Mouse (Mus musculus) forebrain, embryonic 13.5 days (tissue): ENCODE measurements around the gene Atp1a1. TPM values are rescaled to one million over a fixed set of nuclear protein-coding genes. Genes with fewer than 3 reads are reported as not detected.

Experiments used
- ATAC-seq: fragments of 200-750 bp; cut with Nextera tagmentation; 2 replicates; pipeline ENCODE4 v1.8.0; 2017
- H3K27ac ChIP-seq: fragments of 300-500 bp; sonication (generic); 2 replicates; pipeline ENCODE4 v1.5.1; 2015; ENCODE audit warnings: inconsistent platforms, mild to moderate bottlenecking, moderate library complexity
- H3K27me3 ChIP-seq: fragments of 300-500 bp; sonication (generic); 2 replicates; pipeline ENCODE4 v1.6.1; 2015; ENCODE audit warnings: mild to moderate bottlenecking, inconsistent platforms
- H3K36me3 ChIP-seq: fragments of 300-500 bp; sonication (generic); 2 replicates; pipeline ENCODE4 v1.6.1; 2015; ENCODE audit warnings: mild to moderate bottlenecking, inconsistent platforms; ENCODE audit not compliant: poor library complexity, severe bottlenecking
- H3K4me1 ChIP-seq: fragments of 300-500 bp; sonication (generic); 2 replicates; pipeline ENCODE4 v1.6.1; 2015; ENCODE audit warnings: inconsistent platforms
- H3K4me2 ChIP-seq: fragments of 300-500 bp; sonication (generic); 2 replicates; pipeline ENCODE4 v1.6.1; 2015; ENCODE audit warnings: inconsistent platforms, mild to moderate bottlenecking, moderate library complexity
- H3K4me3 ChIP-seq: fragments of 300-500 bp; sonication (generic); 2 replicates; pipeline ENCODE4 v1.5.1; 2015; ENCODE audit warnings: mild to moderate bottlenecking, inconsistent platforms
- H3K9ac ChIP-seq: fragments of 300-500 bp; sonication (generic); 2 replicates; pipeline ENCODE4 v1.6.1; 2015; ENCODE audit warnings: mild to moderate bottlenecking, inconsistent platforms
- H3K9me3 ChIP-seq: fragments of 300-500 bp; sonication (generic); replicated peaks from 2 replicates; pipeline ENCODE4 v1.6.1; 2016; ENCODE audit warnings: inconsistent platforms
- WGBS: fragments of 180-500 bp; shearing (Covaris S2); methylation state at CpG from one replicate; pipeline ENCODE4 v1.1.7; 2015; 5-methylcytosine and 5-hydroxymethylcytosine counted together
- polyA plus RNA-seq: library from polyadenylated mRNA; unstranded; fragments of >200 nt; fragmentation: Nextera tagmentation; extraction: Ambion mirVana; gene quantifications from 2 replicates; pipeline ENCODE4 v1.2.1, GENCODE M21; 2015

Atp1a1 gene
- polyA plus RNA-seq, 1 experiment from 2014 or later = 32.5 TPM

DNA sequence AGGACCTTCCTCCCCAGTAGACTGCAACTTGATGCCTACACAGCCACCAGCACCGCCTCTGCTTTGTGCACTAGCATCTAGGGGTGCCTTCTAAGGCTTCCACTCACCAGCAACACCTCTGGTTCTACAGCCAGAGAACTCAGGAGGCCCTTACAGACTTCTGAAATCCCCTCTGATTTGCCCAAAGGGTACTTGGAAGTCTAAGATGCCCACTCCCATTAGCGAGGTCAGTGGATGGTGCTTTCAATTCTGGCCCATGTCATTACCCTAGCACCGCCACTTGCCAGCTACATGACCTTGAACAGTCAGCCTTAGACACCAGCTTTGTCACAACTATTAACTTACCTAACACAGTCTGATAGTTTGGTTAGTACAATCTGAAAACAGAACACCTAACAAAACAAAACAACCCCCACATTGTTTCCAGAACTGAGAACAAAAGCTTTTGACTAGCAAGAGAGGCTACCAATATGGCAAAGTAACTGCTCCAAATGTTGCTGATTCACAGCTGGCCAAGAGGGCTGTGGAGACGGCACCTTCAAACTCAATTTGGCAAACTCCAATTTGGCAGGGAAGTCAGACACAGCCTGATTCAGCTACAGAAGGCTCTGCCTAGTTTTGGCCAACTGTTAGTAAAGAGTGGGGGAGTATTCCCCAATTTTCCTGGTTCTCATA is 6.1 kb downstream of the Atp1a1 start:
- ATAC-seq = no peak

DNA sequence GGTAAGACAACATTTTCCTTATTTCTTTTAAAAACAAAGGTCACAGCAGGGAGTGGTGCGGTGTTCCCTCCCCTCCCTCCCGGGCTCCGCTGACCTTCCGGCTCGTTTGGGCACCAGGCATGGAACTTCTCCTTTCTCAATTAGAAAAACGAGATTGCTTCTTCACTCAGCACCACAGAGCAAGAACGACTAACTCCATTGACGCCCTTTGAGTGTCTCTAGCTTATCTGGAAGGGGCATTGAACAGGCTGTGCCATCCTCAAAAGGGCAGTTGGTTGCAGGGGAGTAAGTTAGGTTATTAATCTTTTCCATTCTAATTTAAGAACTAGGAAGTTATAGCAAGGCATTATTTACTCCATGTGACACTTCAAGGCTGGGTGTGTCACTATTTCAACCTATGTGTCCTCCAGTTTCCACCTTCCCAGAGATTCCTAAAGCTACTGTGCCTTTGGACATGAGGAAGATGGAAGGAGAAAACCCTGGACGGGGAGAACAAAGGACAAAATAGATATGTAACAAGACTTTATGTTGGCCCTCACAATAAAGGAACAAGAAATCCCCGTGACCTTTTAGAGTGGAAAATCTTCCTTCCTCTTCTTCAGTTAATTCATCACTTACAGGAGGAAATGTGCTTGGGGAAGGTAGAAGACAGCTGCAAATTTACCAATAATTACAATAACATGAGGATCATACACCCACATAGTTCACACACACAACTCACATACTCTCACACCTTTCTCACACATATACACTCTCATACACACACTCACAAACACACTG is 7.0 kb downstream of the Atp1a1 start:
- H3K27me3 ChIP-seq = no peaks in the 10 kb centered on the region
- H3K27ac ChIP-seq = no peak overlapping the region
- WGBS = 33% methylated on average over 10 of the region's 10 CpGs
- no peak for ATAC-seq
- no peak overlapping the region for H3K4me2 ChIP-seq
- no peaks in the 10 kb centered on the region for H3K9me3 ChIP-seq
- no peak overlapping the region for H3K9ac ChIP-seq
- peaks cover 82% of the 10 kb centered on the region for H3K4me1 ChIP-seq
- H3K4me3 ChIP-seq = no peak overlapping the region
- peaks cover 21% of the 10 kb centered on the region for H3K36me3 ChIP-seq

More for the DNA sequence above, 6.1 kb downstream of the Atp1a1 start:
- no peaks in the 10 kb centered on the region for H3K27me3 ChIP-seq
- H3K4me2 ChIP-seq = no peak overlapping the region
- peaks cover 83% of the 10 kb centered on the region for H3K4me1 ChIP-seq
- H3K9ac ChIP-seq = no peak overlapping the region
- 63% methylated on average over 4 of the region's 4 CpGs for WGBS
- H3K27ac ChIP-seq = no peak overlapping the region
- H3K4me3 ChIP-seq = no peak overlapping the region
- H3K9me3 ChIP-seq = no peaks in the 10 kb centered on the region
- peaks cover 14% of the 10 kb centered on the region for H3K36me3 ChIP-seq

DNA sequence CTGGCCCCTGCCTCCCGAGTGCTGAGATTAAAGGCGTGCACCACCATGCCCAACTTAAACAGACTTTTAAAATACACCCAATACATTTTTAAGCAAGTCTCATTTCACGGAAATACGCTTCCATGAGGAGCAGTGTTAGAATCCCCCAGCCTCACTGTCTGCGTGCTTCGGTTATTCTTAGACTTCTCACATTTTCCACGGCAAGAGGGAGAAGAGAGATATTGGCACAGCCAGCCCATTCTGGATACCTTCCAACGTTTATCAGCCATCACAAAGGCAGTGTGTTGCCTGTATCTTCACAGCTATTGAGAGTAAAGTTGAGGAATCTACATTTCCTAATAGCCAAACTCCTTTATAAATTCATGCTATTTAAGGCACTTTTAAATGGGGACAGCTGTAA is 7.8 kb downstream of the Atp1a1 start:
- H3K9ac ChIP-seq = no peak overlapping the region
- peaks cover 29% of the 10 kb centered on the region for H3K36me3 ChIP-seq
- ATAC-seq = no peak
- H3K9me3 ChIP-seq = no peaks in the 10 kb centered on the region
- H3K4me3 ChIP-seq = no peak overlapping the region
- no peaks in the 10 kb centered on the region for H3K27me3 ChIP-seq
- peak overlapping the region; percentile 55 for H3K27ac ChIP-seq
- WGBS = 47% methylated on average over 8 of the region's 8 CpGs
- peak overlapping the region; percentile 13; the same call in 1 of the 2 replicates for H3K4me2 ChIP-seq
- H3K4me1 ChIP-seq = peaks cover 77% of the 10 kb centered on the region

DNA sequence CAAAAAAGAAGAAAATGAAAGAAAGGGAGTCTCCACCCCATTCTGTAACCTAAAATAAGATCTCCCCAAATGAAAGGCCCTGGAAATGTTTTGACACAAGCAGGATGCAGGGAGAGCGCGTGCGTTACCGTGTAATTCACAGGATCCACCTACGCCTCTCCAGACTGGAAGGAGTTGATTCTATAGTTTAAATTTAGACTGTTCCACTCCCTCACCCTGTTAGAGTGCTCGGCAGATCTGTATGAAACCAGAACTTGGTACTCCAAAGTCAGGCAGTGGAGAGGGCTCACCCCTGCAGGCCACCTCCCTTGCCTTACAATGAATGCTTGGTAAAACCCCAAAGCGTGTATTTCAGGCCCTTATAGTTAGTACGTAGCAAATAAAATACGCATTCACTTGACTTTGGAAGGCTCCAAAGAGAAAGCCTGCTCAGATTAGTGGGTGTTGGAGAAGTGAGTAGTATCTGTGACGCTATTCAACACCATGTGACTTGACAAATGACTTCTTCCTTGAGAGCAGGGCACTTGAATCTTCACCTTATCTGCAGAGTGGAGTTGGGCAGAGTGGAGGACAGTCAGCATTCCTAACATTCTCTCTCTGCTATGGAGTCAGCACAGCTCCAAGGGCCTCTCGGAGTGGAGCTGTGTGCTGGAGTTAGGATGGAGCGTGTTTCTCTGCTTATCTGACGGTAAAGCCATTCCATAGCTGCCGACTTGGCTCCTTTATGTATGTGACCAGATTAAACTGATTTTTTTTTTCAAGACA is 8.4 kb downstream of the Atp1a1 start:
- Histone ChIP-seq H3K4me2 (peak overlapping the region; percentile 13; the same call in 1 of the 2 replicates), H3K27ac (peak overlapping the region; percentile 55), H3K4me3 (no peak overlapping the region), H3K27me3 (no peaks in the 10 kb centered on the region), H3K4me1 (peaks cover 71% of the 10 kb centered on the region), H3K9me3 (no peaks in the 10 kb centered on the region), H3K36me3 (peaks cover 36% of the 10 kb centered on the region), H3K9ac (no peak overlapping the region)
- WGBS = 73% methylated on average over 14 of the region's 14 CpGs
- no peak for ATAC-seq

DNA sequence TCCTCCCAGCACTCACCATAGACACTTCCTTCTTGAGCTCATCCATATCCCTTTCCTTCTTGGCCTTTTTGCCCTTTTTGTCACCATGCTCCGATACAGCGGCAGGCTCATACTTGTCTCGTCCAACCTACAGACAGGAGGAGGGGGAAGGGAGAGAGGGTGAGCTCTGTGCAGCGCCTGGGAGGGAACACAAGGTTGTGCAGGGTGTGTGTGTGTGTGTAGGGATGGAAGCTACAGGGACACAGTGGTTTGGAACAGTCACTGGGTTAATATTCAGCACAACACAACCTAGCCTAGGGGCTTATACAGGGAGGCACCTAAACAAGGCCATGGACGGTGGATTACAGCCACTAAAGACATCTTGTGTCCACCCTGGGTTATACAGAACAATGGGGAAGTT is 9.5 kb downstream of the Atp1a1 start:
- peaks cover 60% of the 10 kb centered on the region for H3K4me1 ChIP-seq
- peaks cover 46% of the 10 kb centered on the region for H3K36me3 ChIP-seq
- no peaks in the 10 kb centered on the region for H3K27me3 ChIP-seq
- no peak overlapping the region for H3K4me3 ChIP-seq
- H3K9me3 ChIP-seq = no peaks in the 10 kb centered on the region
- H3K27ac ChIP-seq = no peak overlapping the region
- no peak overlapping the region for H3K9ac ChIP-seq
- 76% methylated on average over 5 of the region's 5 CpGs for WGBS
- no peak overlapping the region for H3K4me2 ChIP-seq
- ATAC-seq = no peak

DNA sequence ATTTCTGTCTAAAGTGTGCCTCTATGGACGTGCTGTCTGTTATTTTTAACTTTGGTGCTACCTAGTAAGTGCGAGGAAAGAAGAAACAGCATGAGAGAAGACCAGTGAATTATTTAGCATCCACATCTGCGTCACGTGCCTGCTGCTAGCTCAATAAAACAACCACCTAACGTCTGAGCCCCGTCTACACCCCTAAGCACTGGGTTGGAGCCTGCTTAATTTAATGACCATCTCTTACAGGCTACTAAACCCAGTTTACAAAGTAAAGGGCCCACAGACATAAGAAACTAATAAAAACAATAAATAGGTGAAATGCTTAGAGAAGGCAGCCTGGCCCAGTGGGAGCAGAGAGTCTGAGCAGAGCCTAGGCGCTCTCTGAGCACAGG is 11.2 kb downstream of the Atp1a1 start:
- no peak overlapping the region for H3K4me2 ChIP-seq
- peaks cover 43% of the 10 kb centered on the region for H3K4me1 ChIP-seq
- WGBS = 71% methylated on average over 7 of the region's 7 CpGs
- peak overlapping the region; percentile 4; the same call in 1 of the 2 replicates for H3K27ac ChIP-seq
- H3K9me3 ChIP-seq = no peaks in the 10 kb centered on the region
- ATAC-seq = no peak
- H3K36me3 ChIP-seq = peaks cover 63% of the 10 kb centered on the region
- no peak overlapping the region for H3K4me3 ChIP-seq
- no peaks in the 10 kb centered on the region for H3K27me3 ChIP-seq
- no peak overlapping the region for H3K9ac ChIP-seq

DNA sequence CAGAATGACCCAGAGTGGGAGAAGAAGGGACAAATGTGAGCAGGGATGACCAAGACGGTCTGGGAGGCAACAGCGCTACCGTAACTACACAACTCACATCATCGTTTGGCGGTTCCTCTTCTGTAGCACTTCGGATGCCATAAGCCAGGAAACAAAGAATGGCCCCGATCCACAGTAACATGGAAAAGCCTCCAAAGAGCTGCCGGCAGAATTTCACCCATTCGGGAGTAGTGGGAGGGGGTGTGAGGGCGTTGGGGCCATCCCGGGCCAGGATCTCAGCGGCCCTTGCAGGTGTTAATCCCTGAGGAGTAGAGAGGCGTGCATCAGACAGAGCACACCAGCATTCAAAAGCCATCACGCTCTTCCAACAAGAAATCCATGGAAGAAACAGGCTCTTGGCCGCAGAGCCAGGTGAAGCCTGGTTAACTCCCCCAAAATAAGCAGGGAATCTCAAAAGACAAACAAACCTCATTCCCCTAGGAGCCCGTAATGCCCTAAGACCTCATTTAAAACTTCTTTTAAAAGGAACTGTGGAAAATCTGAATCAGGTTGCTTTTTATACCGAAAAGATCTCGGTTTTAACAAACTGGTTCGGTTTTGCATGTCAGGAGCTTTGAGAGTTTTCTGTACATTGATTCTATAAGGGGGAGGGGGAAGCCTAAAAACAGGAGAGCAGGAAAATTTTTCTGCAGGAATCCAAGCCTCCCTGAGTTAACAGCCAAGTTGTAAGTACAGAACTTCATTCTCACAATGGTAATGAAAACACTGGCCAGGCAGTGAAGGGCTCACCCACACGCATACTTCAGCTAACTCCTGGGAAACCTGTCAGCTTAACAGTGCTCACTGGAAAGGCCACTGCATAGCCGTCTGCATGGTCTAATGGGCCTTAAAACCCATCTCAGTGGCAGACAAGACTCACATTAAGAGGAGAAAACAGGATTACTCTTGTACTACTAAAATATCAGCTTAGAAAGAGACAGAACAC is 11.9 kb downstream of the Atp1a1 start:
- Histone ChIP-seq H3K27me3 (no peaks in the 10 kb centered on the region), H3K27ac (peak overlapping the region; percentile 27), H3K36me3 (peaks cover 70% of the 10 kb centered on the region), H3K9ac (no peak overlapping the region), H3K9me3 (no peaks in the 10 kb centered on the region), H3K4me2 (no peak overlapping the region), H3K4me3 (no peak overlapping the region), H3K4me1 (peaks cover 36% of the 10 kb centered on the region)
- 80% methylated on average over 21 of the region's 21 CpGs for WGBS
- ATAC-seq = peak; percentile 50; the same call in 1 of the 2 replicates

DNA sequence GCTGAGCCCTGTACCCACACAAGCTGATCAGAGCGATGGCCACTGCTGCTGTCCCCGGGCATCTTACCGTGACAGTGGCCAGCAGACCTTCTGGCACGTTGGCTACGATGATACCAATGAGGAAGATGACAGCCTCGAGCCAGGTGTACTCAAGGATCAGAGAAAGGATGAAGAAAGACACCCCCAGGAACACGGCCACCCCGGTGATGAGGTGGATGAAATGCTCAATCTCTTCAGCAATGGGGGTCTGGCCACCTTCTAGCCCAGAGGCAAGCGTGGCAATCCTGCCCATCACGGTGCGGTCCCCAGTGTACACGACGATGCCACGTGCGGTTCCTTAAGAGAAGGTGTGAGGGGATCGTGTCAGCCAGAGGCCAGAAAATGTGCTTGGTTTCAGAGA is 14.1 kb downstream of the Atp1a1 start:
- H3K36me3 ChIP-seq = peaks cover 92% of the 10 kb centered on the region
- no peak for ATAC-seq

DNA sequence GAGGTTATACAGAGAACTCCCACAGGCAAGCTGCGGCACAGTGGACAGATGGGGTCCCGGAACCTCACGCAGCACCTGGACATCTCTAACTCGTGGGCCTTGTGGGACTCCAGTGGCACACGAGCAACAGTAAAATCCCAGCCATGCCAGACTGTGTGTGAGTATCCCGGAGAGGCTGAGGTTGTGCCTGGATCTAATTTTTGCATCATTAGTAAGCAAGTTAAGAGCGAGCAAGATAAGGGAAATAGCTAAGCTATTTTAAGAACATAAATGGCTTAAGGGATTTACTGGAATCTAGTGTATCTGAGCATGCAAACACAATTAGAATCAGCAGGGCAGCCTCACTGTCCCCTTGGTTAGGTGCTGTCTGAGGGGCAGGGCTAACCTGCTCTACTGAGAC is 16.2 kb downstream of the Atp1a1 start:
- Histone ChIP-seq H3K4me1 (peaks cover 9% of the 10 kb centered on the region; the same call in 1 of the 2 replicates), H3K4me3 (no peak overlapping the region), H3K27me3 (no peaks in the 10 kb centered on the region), H3K9ac (no peak overlapping the region), H3K36me3 (peaks cover 99% of the 10 kb centered on the region), H3K4me2 (no peak overlapping the region), H3K9me3 (no peaks in the 10 kb centered on the region), H3K27ac (no peak overlapping the region)
- WGBS = 93% methylated on average over 7 of the region's 7 CpGs
- no peak for ATAC-seq

More for the DNA sequence above, 14.1 kb downstream of the Atp1a1 start:
- H3K27ac ChIP-seq = no peak overlapping the region
- no peaks in the 10 kb centered on the region for H3K9me3 ChIP-seq
- H3K9ac ChIP-seq = no peak overlapping the region
- no peak overlapping the region for H3K4me2 ChIP-seq
- H3K4me1 ChIP-seq = peaks cover 15% of the 10 kb centered on the region
- WGBS = 95% methylated on average over 16 of the region's 16 CpGs
- no peaks in the 10 kb centered on the region for H3K27me3 ChIP-seq
- H3K4me3 ChIP-seq = no peak overlapping the region

DNA sequence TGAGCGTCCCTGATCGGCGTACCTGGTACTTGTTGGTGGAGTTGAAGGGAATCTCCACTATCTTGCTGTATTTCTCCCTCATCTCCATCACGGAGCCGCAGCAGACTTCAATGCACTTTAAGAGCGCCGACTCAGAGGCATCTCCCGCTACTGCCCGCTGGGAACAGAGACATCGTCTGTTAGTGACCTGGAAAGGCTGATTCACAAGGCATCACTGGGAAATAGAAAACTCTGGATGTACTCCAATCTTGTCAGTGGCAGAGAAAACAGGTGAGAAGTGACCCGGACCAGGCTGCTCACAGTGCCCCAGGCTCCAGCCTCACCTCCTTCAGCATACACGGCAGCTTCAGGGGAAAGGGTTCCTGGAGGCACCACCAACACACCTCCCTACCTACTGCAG is 17.7 kb downstream of the Atp1a1 start:
- Histone ChIP-seq H3K4me3 (no peak overlapping the region), H3K36me3 (peaks cover 100% of the 10 kb centered on the region), H3K9ac (no peak overlapping the region), H3K4me1 (no peaks in the 10 kb centered on the region), H3K27me3 (no peaks in the 10 kb centered on the region), H3K4me2 (no peak overlapping the region), H3K9me3 (no peaks in the 10 kb centered on the region), H3K27ac (no peak overlapping the region)
- WGBS = 93% methylated on average over 12 of the region's 12 CpGs
- ATAC-seq = no peak

DNA sequence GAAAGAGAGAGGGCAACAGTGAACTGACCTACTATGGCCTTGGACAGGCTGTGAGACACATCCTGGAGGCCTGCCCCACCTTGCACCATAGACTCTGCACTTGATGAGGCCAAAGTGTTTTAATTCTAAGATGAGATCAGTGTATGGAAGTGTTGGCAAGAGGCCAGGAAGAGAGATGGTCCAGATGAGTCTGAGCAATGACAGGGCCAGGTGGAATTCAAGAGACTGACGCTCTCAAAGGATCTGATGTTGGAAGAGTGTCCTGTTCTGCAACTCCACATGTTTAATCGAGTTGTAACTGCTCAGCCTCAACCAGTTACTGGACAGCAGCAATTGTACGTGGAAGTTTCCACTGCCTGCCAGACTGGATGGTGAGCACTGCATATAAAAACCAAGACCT is 26.4 kb downstream of the Atp1a1 start:
- Histone ChIP-seq H3K36me3 (peaks cover 87% of the 10 kb centered on the region), H3K27me3 (no peaks in the 10 kb centered on the region), H3K9ac (no peak overlapping the region), H3K4me3 (no peak overlapping the region), H3K9me3 (no peaks in the 10 kb centered on the region), H3K27ac (no peak overlapping the region), H3K4me1 (peaks cover 8% of the 10 kb centered on the region), H3K4me2 (no peak overlapping the region)
- 91% methylated on average over 3 of the region's 3 CpGs for WGBS
- ATAC-seq = no peak
